Mouse (Mus musculus) layer of hippocampus, postnatal 10 days (tissue): ENCODE measurements around the gene Add3. TPM values are rescaled to one million over a fixed set of nuclear protein-coding genes. Genes with fewer than 3 reads are reported as not detected.
"Not testable (repeated sequence)": the region's sequence is repeated elsewhere in the genome, so short reads cannot be mapped to it uniquely, and the experiment has no call there.

ENCODE experiments used
- DNase-seq, 2 experiments: peaks; one replicate each; pipeline ENCODE4 v3.0.0; 2021; ENCODE audit warnings: low spot score in 2 of 2
- total RNA-seq, 2 experiments: library from RNA; stranded (reverse); gene quantifications; 2 replicates each; pipeline ENCODE4 v1.2.3; 2021

Add3 gene
- total RNA-seq, 2 experiments from 2014 or later, result 120 to 122 TPM

GRCm38 (mm10) chr19:53190232-53190631 is 50.0 kb downstream of the Add3 start:
- no peak for DNase-seq

GRCm38 (mm10) chr19:53191867-53192487 is 51.7 kb downstream of the Add3 start:
- no peak for DNase-seq

GRCm38 (mm10) chr19:53193190-53193589 is 52.9 kb downstream of the Add3 start:
- no peak for DNase-seq

- DNase-seq, result no peak
Observed at GRCm38 (mm10) chr19:53193964-53194582, 53.8 kb downstream of the Add3 start.

- DNase-seq, result no peak
Observed at GRCm38 (mm10) chr19:53194751-53195520, 54.7 kb downstream of the Add3 start.

GRCm38 (mm10) chr19:53196961-53197360 is 56.7 kb downstream of the Add3 start:
- no peak for DNase-seq

- DNase-seq, result no peak
Observed at GRCm38 (mm10) chr19:53197766-53198165, 57.5 kb downstream of the Add3 start.

- DNase-seq, result no peak
Observed at GRCm38 (mm10) chr19:53198706-53199572, 58.7 kb downstream of the Add3 start.

GRCm38 (mm10) chr19:53199711-53200110 is 59.5 kb downstream of the Add3 start:
- no peak for DNase-seq

GRCm38 (mm10) chr19:53202116-53202515 is 61.9 kb downstream of the Add3 start:
- no peak for DNase-seq

GRCm38 (mm10) chr19:53206986-53207385 is 66.7 kb downstream of the Add3 start:
- no peak for DNase-seq

- DNase-seq, result no peak
Observed at GRCm38 (mm10) chr19:53208830-53209229, 68.6 kb downstream of the Add3 start.

- DNase-seq, result no peak
Observed at GRCm38 (mm10) chr19:53210251-53210650, 70.0 kb downstream of the Add3 start.

- DNase-seq, result no peak
Observed at GRCm38 (mm10) chr19:53215352-53215751, 75.1 kb downstream of the Add3 start.

- no peak for DNase-seq
Observed at GRCm38 (mm10) chr19:53216761-53217538, 76.7 kb downstream of the Add3 start.

- DNase-seq, result no peak
Observed at GRCm38 (mm10) chr19:53217837-53218236, 77.6 kb downstream of the Add3 start.

GRCm38 (mm10) chr19:53219305-53219704 is 79.1 kb downstream of the Add3 start:
- DNase-seq, result no peak

GRCm38 (mm10) chr19:53221186-53221585 is 80.9 kb downstream of the Add3 start:
- DNase-seq, result no peak

GRCm38 (mm10) chr19:53225249-53226070 is 85.2 kb downstream of the Add3 start:
- not testable (repeated sequence) for DNase-seq

- DNase-seq, result no peak
Observed at GRCm38 (mm10) chr19:53226651-53227050, 86.4 kb downstream of the Add3 start.
